Mouse (Mus musculus) small intestine, adult 2 months (tissue): ENCODE data around the gene Krt36.
A peak's percentile ranks its signal among the peaks of the same experiment; 100 is the strongest.

Experiments used
- CTCF ChIP-seq: fragments of 200-500 bp; IDR thresholded peaks from 2 replicates; pipeline ENCODE4 v1.5.1; 2012; ENCODE audit warnings: low read depth, mild to moderate bottlenecking, control low read depth, inconsistent platforms, low read length, moderate library complexity, mixed read lengths; ENCODE audit not compliant: insufficient replicate concordance, insufficient read length; ENCODE audit errors: extremely low read depth
- POLR2A ChIP-seq: fragments of 200-500 bp; IDR thresholded peaks from 2 replicates; pipeline ENCODE4 v1.6.1; 2012; ENCODE audit warnings: low read depth, mild to moderate bottlenecking, control low read depth, inconsistent platforms, low read length, moderate library complexity

GRCm38 (mm10) chr11:100067293-100068036 is 38.0 kb downstream of the Krt36 start:
- TF ChIP-seq CTCF, result peak; percentile 44; the same call in 1 of the 2 replicates
- no peak for TF ChIP-seq POLR2A
